Mouse (Mus musculus): ENCODE results near the gene Copg2. TPM values are rescaled to one million over a fixed set of nuclear protein-coding genes. Genes with fewer than 3 reads are reported as not detected.
"Not testable (repeated sequence)": the region's sequence is repeated elsewhere in the genome, so short reads cannot be mapped to it uniquely, and the experiment has no call there.

The Copg2 gene
- polyA plus RNA-seq, 1 experiment from 2014 or later, result 26.8 TPM

DNA sequence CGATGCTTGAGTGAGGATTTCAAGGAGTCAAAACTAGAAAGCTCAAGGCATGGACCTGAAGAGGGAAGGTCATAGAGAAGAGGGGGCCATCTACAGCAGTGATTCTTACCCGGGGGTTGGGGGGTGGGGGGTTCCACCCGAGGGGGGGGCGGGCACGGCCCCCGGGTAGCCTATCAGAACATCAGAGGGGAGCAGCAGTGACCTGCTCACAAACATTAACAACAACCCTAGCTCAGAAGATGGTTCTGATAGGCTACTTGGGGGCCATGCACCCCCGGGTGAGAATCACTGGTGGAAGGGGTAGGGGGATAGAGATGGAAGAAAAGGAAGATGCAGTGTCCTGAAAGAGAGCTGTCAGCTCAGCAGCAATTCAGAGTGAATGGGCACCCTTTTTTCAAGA is 93.7 kb downstream of the Copg2 start:
- H3K4me2 ChIP-seq (ENCODE audit: low read length); H3K9me3 ChIP-seq (replicated peaks; ENCODE audit: control insufficient read depth, low read length, poor library complexity, severe bottlenecking); H3K4me3 ChIP-seq (ENCODE audit: low read depth, low read length); H3K9ac ChIP-seq (ENCODE audit: low read depth, low read length); H3K27ac ChIP-seq (ENCODE audit: low read length); H3K27me3 ChIP-seq (ENCODE audit: control insufficient read depth, insufficient read depth, low read depth, low read length); H3K4me1 ChIP-seq (ENCODE audit: control insufficient read depth, insufficient read depth, low read length): not testable (repeated sequence)
- peak; percentile 71 for ATAC-seq
- 88% methylated on average over 5 of the region's 7 CpGs for WGBS
- peaks cover 11% of the 10 kb centered on the region; the same call in 1 of the 2 replicates for H3K36me3 ChIP-seq (ENCODE audit: control insufficient read depth, insufficient read depth, low read length)

- Histone ChIP-seq H3K27ac (ENCODE audit: low read length) (no peak overlapping the region), H3K4me3 (ENCODE audit: low read depth, low read length) (no peak overlapping the region), H3K36me3 (ENCODE audit: control insufficient read depth, insufficient read depth, low read length) (peaks cover 28% of the 10 kb centered on the region), H3K4me2 (ENCODE audit: low read length) (no peak overlapping the region), H3K27me3 (ENCODE audit: control insufficient read depth, insufficient read depth, low read depth, low read length) (no peaks in the 10 kb centered on the region), H3K9ac (ENCODE audit: low read depth, low read length) (no peak overlapping the region), H3K9me3 (replicated peaks; ENCODE audit: control insufficient read depth, low read length, poor library complexity, severe bottlenecking) (no peaks in the 10 kb centered on the region), H3K4me1 (ENCODE audit: control insufficient read depth, insufficient read depth, low read length) (no peaks in the 10 kb centered on the region)
- ATAC-seq, result no peak
- 93% methylated on average over 2 of the region's 2 CpGs for WGBS
These were observed 145.4 kb downstream of the Copg2 start for GRCm38 (mm10) chr6:30751209-30751608.

- no peak for ATAC-seq
- no peaks in the 10 kb centered on the region for H3K9me3 ChIP-seq (replicated peaks; ENCODE audit: control insufficient read depth, low read length, poor library complexity, severe bottlenecking)
- WGBS, result 86% methylated on average over 6 of the region's 6 CpGs
- no peaks in the 10 kb centered on the region for H3K27me3 ChIP-seq (ENCODE audit: control insufficient read depth, insufficient read depth, low read depth, low read length)
- H3K4me1 ChIP-seq (ENCODE audit: control insufficient read depth, insufficient read depth, low read length), result no peaks in the 10 kb centered on the region
- no peak overlapping the region for H3K4me2 ChIP-seq (ENCODE audit: low read length)
- no peak overlapping the region for H3K4me3 ChIP-seq (ENCODE audit: low read depth, low read length)
- no peak overlapping the region for H3K27ac ChIP-seq (ENCODE audit: low read length)
- peaks cover 33% of the 10 kb centered on the region for H3K36me3 ChIP-seq (ENCODE audit: control insufficient read depth, insufficient read depth, low read length)
- no peak overlapping the region for H3K9ac ChIP-seq (ENCODE audit: low read depth, low read length)
These were observed 146.1 kb downstream of the Copg2 start for GRCm38 (mm10) chr6:30750482-30750881.

DNA sequence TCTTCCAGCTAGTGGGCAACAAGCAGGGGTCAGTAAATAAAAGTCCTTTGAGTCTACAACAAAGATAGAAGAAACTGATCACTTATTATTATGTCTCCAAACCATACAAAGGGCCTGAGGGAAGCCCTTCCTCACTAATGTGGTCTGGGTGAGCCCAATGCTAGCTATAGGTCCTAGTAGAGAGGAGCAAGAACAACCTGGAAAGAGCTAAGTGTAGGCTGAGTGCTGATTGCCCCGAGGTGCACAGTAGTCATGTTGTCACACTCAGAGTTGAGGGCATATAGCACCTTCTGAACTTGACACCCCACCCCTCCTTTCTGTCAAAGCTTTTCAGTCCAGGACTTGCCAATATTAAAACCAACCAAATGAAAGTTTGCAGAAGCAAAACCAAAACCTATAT is 146.7 kb downstream of the Copg2 start:
- ATAC-seq, result no peak
- Histone ChIP-seq H3K36me3 (ENCODE audit: control insufficient read depth, insufficient read depth, low read length) (peaks cover 36% of the 10 kb centered on the region), H3K4me2 (ENCODE audit: low read length) (no peak overlapping the region), H3K27me3 (ENCODE audit: control insufficient read depth, insufficient read depth, low read depth, low read length) (no peaks in the 10 kb centered on the region), H3K9ac (ENCODE audit: low read depth, low read length) (no peak overlapping the region), H3K4me3 (ENCODE audit: low read depth, low read length) (no peak overlapping the region), H3K27ac (ENCODE audit: low read length) (no peak overlapping the region), H3K9me3 (replicated peaks; ENCODE audit: control insufficient read depth, low read length, poor library complexity, severe bottlenecking) (no peaks in the 10 kb centered on the region), H3K4me1 (ENCODE audit: control insufficient read depth, insufficient read depth, low read length) (no peaks in the 10 kb centered on the region)
- 86% methylated on average over 1 of the region's 1 CpGs for WGBS

- no peaks in the 10 kb centered on the region for H3K4me1 ChIP-seq (ENCODE audit: control insufficient read depth, insufficient read depth, low read length)
- no peak overlapping the region for H3K27ac ChIP-seq (ENCODE audit: low read length)
- peaks cover 36% of the 10 kb centered on the region for H3K36me3 ChIP-seq (ENCODE audit: control insufficient read depth, insufficient read depth, low read length)
- H3K9me3 ChIP-seq (replicated peaks; ENCODE audit: control insufficient read depth, low read length, poor library complexity, severe bottlenecking), result no peaks in the 10 kb centered on the region
- H3K4me3 ChIP-seq (ENCODE audit: low read depth, low read length), result no peak overlapping the region
- WGBS, result 50% methylated on average over 2 of the region's 2 CpGs
- H3K9ac ChIP-seq (ENCODE audit: low read depth, low read length), result no peak overlapping the region
- no peaks in the 10 kb centered on the region for H3K27me3 ChIP-seq (ENCODE audit: control insufficient read depth, insufficient read depth, low read depth, low read length)
- ATAC-seq, result no peak
- H3K4me2 ChIP-seq (ENCODE audit: low read length), result no peak overlapping the region
These were observed 147.4 kb downstream of the Copg2 start for GRCm38 (mm10) chr6:30749042-30749689.

DNA sequence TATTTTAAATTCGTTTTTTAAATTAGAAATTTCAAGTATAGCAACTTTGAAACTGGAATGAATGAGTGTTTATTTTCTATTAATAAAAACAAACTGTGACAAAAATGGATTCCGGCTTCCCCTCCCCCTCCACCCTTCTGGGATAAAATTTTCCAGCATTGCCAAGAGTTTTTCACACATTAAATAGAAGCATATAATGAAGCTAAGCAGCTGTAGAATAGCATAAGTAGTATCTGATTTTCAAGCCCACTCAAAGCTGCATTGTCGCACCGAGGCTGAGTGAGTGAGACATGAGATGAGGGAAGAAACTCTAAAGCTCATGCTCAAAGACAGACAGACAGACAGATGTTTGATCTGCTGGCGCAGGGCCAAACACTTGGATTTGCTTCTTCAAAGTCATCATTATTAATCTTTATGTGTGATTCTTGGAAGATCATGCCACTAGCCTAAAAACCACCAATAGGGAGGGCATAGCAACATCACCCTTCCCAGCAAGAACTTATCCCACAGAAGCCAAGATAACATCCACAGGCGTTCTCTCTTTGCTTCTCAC is 148.2 kb downstream of the Copg2 start:
- 73% methylated on average over 6 of the region's 6 CpGs for WGBS
- Histone ChIP-seq H3K4me3 (ENCODE audit: low read depth, low read length) (no peak overlapping the region), H3K27ac (ENCODE audit: low read length) (no peak overlapping the region), H3K36me3 (ENCODE audit: control insufficient read depth, insufficient read depth, low read length) (peaks cover 44% of the 10 kb centered on the region), H3K4me2 (ENCODE audit: low read length) (no peak overlapping the region), H3K4me1 (ENCODE audit: control insufficient read depth, insufficient read depth, low read length) (no peaks in the 10 kb centered on the region), H3K9me3 (replicated peaks; ENCODE audit: control insufficient read depth, low read length, poor library complexity, severe bottlenecking) (no peaks in the 10 kb centered on the region), H3K9ac (ENCODE audit: low read depth, low read length) (no peak overlapping the region), H3K27me3 (ENCODE audit: control insufficient read depth, insufficient read depth, low read depth, low read length) (no peaks in the 10 kb centered on the region)
- no peak for ATAC-seq

DNA sequence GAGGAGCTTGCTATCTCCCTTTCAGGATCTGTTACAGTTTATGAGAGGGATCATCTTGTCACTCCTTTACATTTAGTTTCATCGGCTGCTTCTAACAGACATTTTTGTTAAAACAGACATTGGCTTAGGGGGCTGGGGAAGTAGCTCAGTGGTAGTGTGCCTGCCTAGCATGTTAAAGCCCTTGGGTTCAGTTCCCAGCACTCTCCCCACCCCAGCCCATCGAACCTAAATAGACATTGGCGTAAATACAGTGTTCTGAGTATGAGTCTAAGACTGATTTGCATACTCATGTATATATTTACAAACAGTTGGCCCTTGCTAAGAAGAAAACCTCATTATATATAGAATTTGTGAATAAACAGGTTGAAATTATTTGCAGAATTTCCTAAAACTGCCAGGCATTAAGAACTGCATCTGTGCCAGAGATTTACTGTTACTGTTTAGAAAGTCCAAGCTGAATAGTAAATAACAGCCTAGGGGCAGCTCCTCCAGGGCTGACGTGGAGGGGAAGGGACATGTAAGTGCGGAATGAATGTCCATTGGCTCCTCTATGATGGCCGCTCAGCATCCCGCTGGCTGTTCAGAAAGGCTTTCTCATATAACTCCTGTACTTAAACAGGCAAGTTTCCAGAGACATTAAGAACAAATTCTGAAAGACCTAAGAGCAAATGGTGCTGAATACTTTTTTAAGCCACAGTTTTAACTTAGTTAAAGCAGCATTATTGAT is 148.8 kb downstream of the Copg2 start:
- Histone ChIP-seq H3K27me3 (ENCODE audit: control insufficient read depth, insufficient read depth, low read depth, low read length) (no peaks in the 10 kb centered on the region), H3K36me3 (ENCODE audit: control insufficient read depth, insufficient read depth, low read length) (peaks cover 48% of the 10 kb centered on the region), H3K4me2 (ENCODE audit: low read length) (no peak overlapping the region), H3K4me3 (ENCODE audit: low read depth, low read length) (no peak overlapping the region), H3K4me1 (ENCODE audit: control insufficient read depth, insufficient read depth, low read length) (no peaks in the 10 kb centered on the region), H3K9me3 (replicated peaks; ENCODE audit: control insufficient read depth, low read length, poor library complexity, severe bottlenecking) (no peaks in the 10 kb centered on the region), H3K27ac (ENCODE audit: low read length) (no peak overlapping the region), H3K9ac (ENCODE audit: low read depth, low read length) (no peak overlapping the region)
- WGBS, result 71% methylated on average over 7 of the region's 7 CpGs
- ATAC-seq, result no peak

DNA sequence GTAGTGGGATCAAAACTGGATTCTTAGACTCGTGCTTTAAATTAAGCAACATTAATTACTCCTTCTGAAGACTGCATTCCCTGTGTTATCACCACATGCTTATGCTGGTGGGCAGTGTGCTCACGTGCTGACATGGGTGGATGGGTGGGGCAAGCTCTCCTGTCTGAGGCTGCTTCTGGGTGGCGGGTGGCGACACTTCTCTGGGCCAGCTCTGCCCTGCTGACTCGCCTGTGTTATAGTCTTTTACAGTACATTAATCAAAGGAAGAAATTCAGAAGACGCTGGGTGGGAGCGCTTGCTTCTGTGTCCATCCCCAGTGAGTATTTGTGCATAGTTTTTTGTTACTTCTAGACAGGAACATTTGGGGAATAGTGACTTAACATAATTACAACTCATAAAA is 151.0 kb downstream of the Copg2 start:
- Histone ChIP-seq H3K36me3 (ENCODE audit: control insufficient read depth, insufficient read depth, low read length) (peaks cover 55% of the 10 kb centered on the region), H3K27ac (ENCODE audit: low read length) (no peak overlapping the region), H3K27me3 (ENCODE audit: control insufficient read depth, insufficient read depth, low read depth, low read length) (no peaks in the 10 kb centered on the region), H3K4me1 (ENCODE audit: control insufficient read depth, insufficient read depth, low read length) (peaks cover under 1% of the 10 kb centered on the region; the same call in 1 of the 2 replicates), H3K4me2 (ENCODE audit: low read length) (no peak overlapping the region), H3K9me3 (replicated peaks; ENCODE audit: control insufficient read depth, low read length, poor library complexity, severe bottlenecking) (no peaks in the 10 kb centered on the region), H3K9ac (ENCODE audit: low read depth, low read length) (no peak overlapping the region), H3K4me3 (ENCODE audit: low read depth, low read length) (no peak overlapping the region)
- WGBS, result 62% methylated on average over 7 of the region's 7 CpGs
- ATAC-seq, result no peak

GRCm38 (mm10) chr6:30744846-30745245 is 151.7 kb downstream of the Copg2 start:
- WGBS, result 82% methylated on average over 10 of the region's 10 CpGs
- H3K27ac ChIP-seq (ENCODE audit: low read length), result 0 out of 2 replicates have a peak overlapping the region, but pooled peaks have one; percentile 4

More at GRCm38 (mm10) chr6:30744846-30745245, 151.7 kb downstream of the Copg2 start:
- H3K4me3 ChIP-seq (ENCODE audit: low read depth, low read length), result no peak overlapping the region
- H3K27me3 ChIP-seq (ENCODE audit: control insufficient read depth, insufficient read depth, low read depth, low read length), result no peaks in the 10 kb centered on the region
- H3K9ac ChIP-seq (ENCODE audit: low read depth, low read length), result no peak overlapping the region
- H3K4me1 ChIP-seq (ENCODE audit: control insufficient read depth, insufficient read depth, low read length), result peaks cover 3% of the 10 kb centered on the region; the same call in 1 of the 2 replicates
- no peak overlapping the region for H3K4me2 ChIP-seq (ENCODE audit: low read length)
- peaks cover 52% of the 10 kb centered on the region for H3K36me3 ChIP-seq (ENCODE audit: control insufficient read depth, insufficient read depth, low read length)
- no peak for ATAC-seq
- H3K9me3 ChIP-seq (replicated peaks; ENCODE audit: control insufficient read depth, low read length, poor library complexity, severe bottlenecking), result no peaks in the 10 kb centered on the region
